In the genomic region with DNA sequence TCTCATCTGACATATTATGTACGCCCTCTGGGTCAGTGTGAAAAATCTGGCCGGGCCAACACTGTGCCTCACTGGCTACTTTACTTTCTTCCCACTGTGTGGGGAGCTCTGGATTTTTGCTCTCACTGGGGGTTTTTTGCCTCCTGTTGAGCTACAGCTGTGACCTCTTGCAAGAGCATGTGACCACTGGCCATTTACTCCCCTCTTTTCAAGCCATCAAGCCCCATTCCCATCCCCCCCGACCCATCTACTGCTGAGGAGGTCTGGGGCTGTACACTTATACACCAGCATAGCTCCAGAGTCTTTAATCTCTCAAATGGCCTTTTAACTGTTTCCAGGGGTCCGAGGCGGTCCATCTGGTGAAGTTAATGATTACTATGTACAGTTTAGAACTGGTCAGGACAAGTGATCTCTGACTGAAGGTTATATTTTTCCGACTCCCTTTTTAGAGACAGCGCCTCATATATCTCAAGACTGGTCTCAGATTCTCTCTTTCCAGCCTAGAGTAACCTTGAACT, we compare ENCODE assay signal across 10 mouse cellular contexts. TPM values are rescaled to one million over a fixed set of nuclear protein-coding genes. Genes with fewer than 3 reads are reported as not detected.
DNase-seq lines count a peak whose midpoint lies in the region; ATAC-seq lines count a peak whose summit lies in the region.
"Had no signal": no experiment of that assay in that cellular context is flagged by ENCODE, and none has a peak within 500 bp of the region (broad histone marks: within the 10 kb centered on the region; RNA-seq: fewer than 3 reads in every experiment).

No protein-coding gene starts in this region.

- H3K4me2 ChIP-seq in embryonic facial prominence, embryonic 11.5 days (ENCODE audit: low read depth, low read length) = no peak overlapping the region
- H3K4me2 ChIP-seq in kidney, embryonic 14.5 days (replicated peaks; ENCODE audit: low read depth, low read length) = no peak overlapping the region
- H3K4me2 ChIP-seq in liver, embryonic 12.5 days = no peak overlapping the region

- WGBS in embryonic facial prominence, embryonic 11.5 days = 37% methylated on average over 7 of the region's 7 CpGs
- 22% methylated on average over 7 of the region's 7 CpGs for WGBS in kidney, embryonic 14.5 days
- WGBS in liver, embryonic 12.5 days (ENCODE audit: insufficient replicate concordance) = 54% methylated on average over 7 of the region's 7 CpGs

- DNase-seq in embryo, embryonic 10 days (ENCODE audit: low spot score) = peak; percentile 42
- DNase-seq in embryonic facial prominence, embryonic 11.5 days (ENCODE audit: low spot score) = peak; percentile 38
- no peak for DNase-seq in layer of hippocampus, adult 9-10 months (ENCODE audit: low spot score)
- no peak for DNase-seq in cerebellum, postnatal 36 days
- no peak for DNase-seq in urinary bladder, postnatal 10 days (ENCODE audit: low spot score)
- DNase-seq: adrenal gland, adult 2 months; heart, postnatal 4 days had no signal

- H3K9ac ChIP-seq in embryonic facial prominence, embryonic 11.5 days (replicated peaks; ENCODE audit: low read length) = no peak overlapping the region
- no peak overlapping the region for H3K9ac ChIP-seq in kidney, embryonic 14.5 days (ENCODE audit: low read depth, low read length)
- no peak overlapping the region for H3K9ac ChIP-seq in liver, embryonic 12.5 days

- no peaks in the 10 kb centered on the region for H3K36me3 ChIP-seq in embryonic facial prominence, embryonic 11.5 days (replicated peaks; ENCODE audit: control insufficient read depth, insufficient read depth, low read depth, low read length)
- 0 out of 2 replicates have a peak, but pooled peaks cover 3% of the 10 kb centered on the region for H3K36me3 ChIP-seq in kidney, embryonic 14.5 days (ENCODE audit: control insufficient read depth, insufficient read depth, low read length)
- H3K36me3 ChIP-seq in liver, embryonic 12.5 days = no peaks in the 10 kb centered on the region
- H3K36me3 ChIP-seq: midbrain, embryonic 10.5 days had no signal

- H3K9me3 ChIP-seq in embryonic facial prominence, embryonic 11.5 days (replicated peaks; ENCODE audit: control insufficient read depth, low read length) = no peaks in the 10 kb centered on the region
- no peaks in the 10 kb centered on the region for H3K9me3 ChIP-seq in kidney, embryonic 14.5 days (ENCODE audit: control insufficient read depth, low read length)
- H3K9me3 ChIP-seq in liver, embryonic 12.5 days (replicated peaks) = no peaks in the 10 kb centered on the region
- H3K9me3 ChIP-seq: midbrain, embryonic 10.5 days had no signal

- H3K27me3 ChIP-seq in embryonic facial prominence, embryonic 11.5 days (ENCODE audit: control insufficient read depth, insufficient read depth, low read length) = no peaks in the 10 kb centered on the region
- no peaks in the 10 kb centered on the region for H3K27me3 ChIP-seq in kidney, embryonic 14.5 days (ENCODE audit: control insufficient read depth, insufficient read depth, low read length)
- no peaks in the 10 kb centered on the region for H3K27me3 ChIP-seq in liver, embryonic 12.5 days (replicated peaks)

- H3K27ac ChIP-seq in embryonic facial prominence, embryonic 11.5 days (replicated peaks; ENCODE audit: low read depth, low read length) = peak overlapping the region; percentile 94
- H3K27ac ChIP-seq in kidney, embryonic 14.5 days (ENCODE audit: low read depth, low read length) = peak overlapping the region; percentile 91
- H3K27ac ChIP-seq in liver, embryonic 12.5 days = peak overlapping the region; percentile 69

- H3K4me1 ChIP-seq in embryonic facial prominence, embryonic 11.5 days (ENCODE audit: control insufficient read depth, insufficient read depth, low read length) = peaks cover 7% of the 10 kb centered on the region; the same call in 1 of the 2 replicates
- peaks cover 38% of the 10 kb centered on the region for H3K4me1 ChIP-seq in kidney, embryonic 14.5 days (ENCODE audit: control insufficient read depth, insufficient read depth, low read length)
- peaks cover 22% of the 10 kb centered on the region; the same call in 1 of the 2 replicates for H3K4me1 ChIP-seq in liver, embryonic 12.5 days

- H3K4me3 ChIP-seq in embryonic facial prominence, embryonic 11.5 days (ENCODE audit: low read depth, low read length) = no peak overlapping the region
- no peak overlapping the region for H3K4me3 ChIP-seq in kidney, embryonic 14.5 days (ENCODE audit: low read length)
- no peak overlapping the region for H3K4me3 ChIP-seq in liver, embryonic 12.5 days
- H3K4me3 ChIP-seq: midbrain, embryonic 10.5 days had no signal

- ATAC-seq in embryonic facial prominence, embryonic 11.5 days (replicated peaks; ENCODE audit: insufficient number of reproducible peaks, low FRiP score, low TSS enrichment, low read depth) = no peak
- ATAC-seq in kidney, embryonic 14.5 days (ENCODE audit: low FRiP score, low TSS enrichment) = peak; percentile 90
- peak; percentile 65 for ATAC-seq in liver, embryonic 12.5 days

RNA-seq across cellular contexts. Expression of a gene that starts 16.0 kb away (rescaled TPM):
- 10.9 and 12.4 TPM in 2 replicates for polyA plus RNA-seq in embryonic facial prominence, embryonic 11.5 days (2014; fragmentation: Nextera tagmentation; extraction: Ambion mirVana)
- 7.3 and 10.3 TPM in 2 replicates for polyA plus RNA-seq in kidney, embryonic 14.5 days (2014; fragmentation: Nextera tagmentation; extraction: Ambion mirVana)
- 3.6 TPM in 2 replicates for polyA plus RNA-seq in liver, embryonic 12.5 days (2016; fragmentation: Nextera tagmentation; extraction: Ambion mirVana)

RNA-seq across cellular contexts. Expression of a gene that starts 27.6 kb away (rescaled TPM):
- polyA plus RNA-seq in embryonic facial prominence, embryonic 11.5 days (2014; fragmentation: Nextera tagmentation; extraction: Ambion mirVana) = 90.4 and 90.7 TPM in 2 replicates
- polyA plus RNA-seq in kidney, embryonic 14.5 days (2014; fragmentation: Nextera tagmentation; extraction: Ambion mirVana) = 56.3 and 94.0 TPM in 2 replicates
- 53.1 and 53.7 TPM in 2 replicates for polyA plus RNA-seq in liver, embryonic 12.5 days (2016; fragmentation: Nextera tagmentation; extraction: Ambion mirVana)

Comparison
In these comparisons a context has a peak if more than half of its experiments do, and no peak if none do; other contexts are left out.
1. DNase-seq: peak in embryo, embryonic 10 days (single experiment) and embryonic facial prominence, embryonic 11.5 days (single experiment); none in layer of hippocampus, adult 9-10 months (single experiment), cerebellum, postnatal 36 days (0 of 2) and urinary bladder, postnatal 10 days (single experiment).
2. Peak in every context shown above with its lines, with median percentiles within 50 percentile points of each other: H3K27ac ChIP-seq.